Mouse (Mus musculus): Measurements from ENCODE around the gene Vopp1.

Gene Vopp1

GRCm38 (mm10) chr6:57702743-57703499 is 122.0 kb downstream of the Vopp1 start:
- DNase-seq (ENCODE audit: low spot score): peak; percentile 96

- no peak for DNase-seq (ENCODE audit: low spot score)
Observed at GRCm38 (mm10) chr6:57702376-57702742, 122.6 kb downstream of the Vopp1 start, which contains the start of gene Lancl2. Lancl2 (plus strand) TSS chr6:57702540.

- DNase-seq (ENCODE audit: low spot score): no peak
Observed at GRCm38 (mm10) chr6:57701686-57702085, 123.3 kb downstream of the Vopp1 start.

- DNase-seq (ENCODE audit: low spot score): no peak
Observed at GRCm38 (mm10) chr6:57693116-57693515, 131.8 kb downstream of the Vopp1 start.

GRCm38 (mm10) chr6:57691467-57692261 is 133.3 kb downstream of the Vopp1 start, which contains the start of gene Pyurf:
Pyurf (minus strand) TSS chr6:57692078.
- DNase-seq (ENCODE audit: low spot score): peak; percentile 91

- no peak for DNase-seq (ENCODE audit: low spot score)
Observed at GRCm38 (mm10) chr6:57684156-57684555, 140.8 kb downstream of the Vopp1 start.
